Mouse (Mus musculus) intestine, embryonic 14.5 days (tissue): ENCODE data around the gene Eif4b. TPM values are rescaled to one million over a fixed set of nuclear protein-coding genes. Genes with fewer than 3 reads are reported as not detected.

Experiments
- ATAC-seq: fragments of 200-750 bp; cut with Nextera tagmentation; replicated peaks from 2 replicates; pipeline ENCODE4 v1.8.0; 2017; ENCODE audit warnings: low read depth, moderate number of reproducible peaks, moderate TSS enrichment, moderate library complexity; ENCODE audit not compliant: low FRiP score, low TSS enrichment
- DNase-seq: peaks from one replicate; pipeline ENCODE4 v3.0.0-alpha.2; 2018; ENCODE audit warnings: low spot score
- H3K27ac ChIP-seq: fragments of 300-500 bp; sonication (generic); 2 replicates; pipeline ENCODE4 v1.5.1; 2014; ENCODE audit warnings: low read depth, mild to moderate bottlenecking, control low read depth
- H3K27me3 ChIP-seq: fragments of 300-500 bp; sonication (generic); replicated peaks from 2 replicates; pipeline ENCODE4 v1.6.1; 2014; ENCODE audit warnings: low read length, control low read depth; ENCODE audit not compliant: control insufficient read depth, insufficient read depth
- H3K36me3 ChIP-seq: fragments of 300-500 bp; sonication (generic); 2 replicates; pipeline ENCODE4 v1.6.1; 2014; ENCODE audit warnings: low read length, control low read depth; ENCODE audit not compliant: control insufficient read depth, insufficient read depth
- H3K4me1 ChIP-seq: fragments of 300-500 bp; sonication (generic); replicated peaks from 2 replicates; pipeline ENCODE4 v1.6.1; 2014; ENCODE audit warnings: low read length, control low read depth, mixed read lengths; ENCODE audit not compliant: control insufficient read depth, insufficient read depth
- H3K4me2 ChIP-seq: fragments of 300-500 bp; sonication (generic); 2 replicates; pipeline ENCODE4 v1.6.1; 2014; ENCODE audit warnings: low read length
- H3K4me3 ChIP-seq: fragments of 300-500 bp; sonication (generic); 2 replicates; pipeline ENCODE4 v1.5.1; 2014; ENCODE audit warnings: low read depth, low read length, control low read depth, mixed read lengths
- H3K9ac ChIP-seq: fragments of 300-500 bp; sonication (generic); 2 replicates; pipeline ENCODE4 v1.6.1; 2014; ENCODE audit warnings: mild to moderate bottlenecking, low read length
- H3K9me3 ChIP-seq: fragments of 300-500 bp; sonication (generic); 2 replicates; pipeline ENCODE4 v1.6.1; 2016; ENCODE audit warnings: low read length, control low read depth; ENCODE audit not compliant: control insufficient read depth
- WGBS: fragments of 180-500 bp; shearing (Covaris S2); extraction: QIAGEN DNeasy Blood & Tissue Kit; methylation state at CpG from one replicate; pipeline ENCODE4 v1.1.7; 2014; 5-methylcytosine and 5-hydroxymethylcytosine counted together
- polyA plus RNA-seq: library from polyadenylated mRNA; unstranded; fragments of >200 nt; fragmentation: Nextera tagmentation; extraction: Ambion mirVana; gene quantifications from 2 replicates; pipeline ENCODE4 v1.2.1, GENCODE M21; 2014

Gene Eif4b
- polyA plus RNA-seq, 1 experiment from 2014 or later: 141 TPM

DNA sequence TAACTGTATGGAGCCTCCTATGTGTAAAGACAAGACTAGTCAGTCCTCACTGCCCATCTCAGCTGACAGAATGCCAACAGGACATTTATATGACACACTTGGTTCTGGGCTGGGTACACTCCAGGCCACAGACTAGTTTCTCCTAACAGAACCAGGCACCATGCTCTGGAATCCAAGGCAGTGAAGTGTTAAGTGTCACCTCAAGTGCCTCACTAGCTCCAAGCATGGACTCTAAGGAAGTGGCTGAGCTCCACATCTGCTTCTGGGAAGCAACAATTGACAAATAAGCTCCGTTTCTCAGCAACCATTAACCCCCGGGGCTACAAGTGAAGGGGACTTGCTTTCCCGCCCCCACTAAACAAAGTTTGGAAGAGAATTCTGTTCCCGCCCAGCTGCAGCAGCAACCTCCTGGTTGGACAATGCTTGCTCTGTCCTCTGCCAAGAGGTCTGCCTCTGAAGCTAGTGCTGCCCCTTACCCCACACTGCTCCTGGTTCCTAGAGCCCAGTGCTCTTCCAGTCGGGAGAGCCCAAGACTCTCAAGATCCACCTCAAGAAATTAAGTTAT is 24.5 kb downstream of the Eif4b start:
- H3K27ac ChIP-seq: no peak overlapping the region
- no peak overlapping the region for H3K9ac ChIP-seq
- DNase-seq (no peak), ATAC-seq (no peak)
- no peaks in the 10 kb centered on the region for H3K27me3 ChIP-seq
- peaks cover 38% of the 10 kb centered on the region for H3K4me1 ChIP-seq
- WGBS: 41% methylated on average over 5 of the region's 5 CpGs
- no peaks in the 10 kb centered on the region for H3K9me3 ChIP-seq
- peaks cover 50% of the 10 kb centered on the region for H3K36me3 ChIP-seq
- H3K4me2 ChIP-seq: no peak overlapping the region
- no peak overlapping the region for H3K4me3 ChIP-seq

- no peak for ATAC-seq
- 34% methylated on average over 5 of the region's 5 CpGs for WGBS
- DNase-seq: no peak
- H3K27me3 ChIP-seq: no peaks in the 10 kb centered on the region
- peak overlapping the region; percentile 54 for H3K4me3 ChIP-seq
- H3K27ac ChIP-seq: peak overlapping the region; percentile 85
- peaks cover 50% of the 10 kb centered on the region for H3K4me1 ChIP-seq
- no peak overlapping the region for H3K9ac ChIP-seq
- peak overlapping the region; percentile 80 for H3K4me2 ChIP-seq
- no peaks in the 10 kb centered on the region for H3K9me3 ChIP-seq
- peaks cover 38% of the 10 kb centered on the region for H3K36me3 ChIP-seq
Observed at GRCm38 (mm10) chr15:102099260-102099659, 25.7 kb downstream of the Eif4b start.

DNA sequence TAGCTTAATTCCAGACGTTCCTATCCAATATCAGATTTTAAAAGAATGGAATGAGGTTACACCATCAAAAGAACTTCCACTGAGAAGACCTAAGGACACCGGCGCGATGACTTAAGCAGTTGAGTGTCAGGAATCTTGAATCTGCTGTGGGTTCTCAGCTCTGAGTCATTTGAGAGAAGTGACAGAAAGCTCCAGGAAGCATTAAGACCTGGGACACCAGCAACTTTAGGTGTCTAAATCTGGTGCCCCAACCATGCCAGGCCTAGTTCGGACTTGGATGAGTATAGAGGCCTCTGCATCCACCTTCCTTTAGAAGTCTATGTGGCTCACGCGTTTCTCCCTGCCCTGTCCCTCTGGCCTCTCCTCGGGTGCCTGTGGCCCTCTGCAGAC is 26.2 kb downstream of the Eif4b start:
- ATAC-seq: no peak
- H3K9me3 ChIP-seq: no peaks in the 10 kb centered on the region
- H3K4me2 ChIP-seq: peak overlapping the region; percentile 80
- H3K9ac ChIP-seq: peak overlapping the region; percentile 62
- DNase-seq: no peak
- no peaks in the 10 kb centered on the region for H3K27me3 ChIP-seq
- peak overlapping the region; percentile 54 for H3K4me3 ChIP-seq
- H3K4me1 ChIP-seq: peaks cover 55% of the 10 kb centered on the region
- 21% methylated on average over 8 of the region's 8 CpGs for WGBS
- peaks cover 33% of the 10 kb centered on the region for H3K36me3 ChIP-seq
- H3K27ac ChIP-seq: peak overlapping the region; percentile 85

GRCm38 (mm10) chr15:102100161-102100981 is 26.8 kb downstream of the Eif4b start, which contains the start of gene Tns2:
Tns2 (plus strand) TSS chr15:102100413.
- Histone ChIP-seq H3K9ac (peak within 1 kb of the TSS; percentile 62), H3K36me3 (peaks cover 27% of the 10 kb centered on the region), H3K4me2 (peak within 1 kb of the TSS; percentile 80), H3K9me3 (no peaks in the 10 kb centered on the region), H3K4me1 (peaks cover 58% of the 10 kb centered on the region), H3K4me3 (peak within 1 kb of the TSS; percentile 54), H3K27me3 (no peaks in the 10 kb centered on the region), H3K27ac (peak within 1 kb of the TSS; percentile 85)
- 1% methylated on average over 59 of the region's 82 CpGs for WGBS
- DNase-seq (peak; percentile 89), ATAC-seq (peak; percentile 64)

- Histone ChIP-seq H3K9me3 (no peaks in the 10 kb centered on the region), H3K27me3 (no peaks in the 10 kb centered on the region), H3K27ac (peak overlapping the region; percentile 85), H3K36me3 (peaks cover 22% of the 10 kb centered on the region), H3K4me3 (peak overlapping the region; percentile 54), H3K4me2 (peak overlapping the region; percentile 80), H3K4me1 (peaks cover 66% of the 10 kb centered on the region), H3K9ac (peak overlapping the region; percentile 62)
- 5% methylated on average over 10 of the region's 10 CpGs for WGBS
- DNase-seq: peak; percentile 74
- ATAC-seq: peak; percentile 50
Observed at GRCm38 (mm10) chr15:102100996-102101671, 27.6 kb downstream of the Eif4b start.

- DNase-seq: peak; percentile 77
Observed at GRCm38 (mm10) chr15:102101672-102102541, 28.3 kb downstream of the Eif4b start.

DNA sequence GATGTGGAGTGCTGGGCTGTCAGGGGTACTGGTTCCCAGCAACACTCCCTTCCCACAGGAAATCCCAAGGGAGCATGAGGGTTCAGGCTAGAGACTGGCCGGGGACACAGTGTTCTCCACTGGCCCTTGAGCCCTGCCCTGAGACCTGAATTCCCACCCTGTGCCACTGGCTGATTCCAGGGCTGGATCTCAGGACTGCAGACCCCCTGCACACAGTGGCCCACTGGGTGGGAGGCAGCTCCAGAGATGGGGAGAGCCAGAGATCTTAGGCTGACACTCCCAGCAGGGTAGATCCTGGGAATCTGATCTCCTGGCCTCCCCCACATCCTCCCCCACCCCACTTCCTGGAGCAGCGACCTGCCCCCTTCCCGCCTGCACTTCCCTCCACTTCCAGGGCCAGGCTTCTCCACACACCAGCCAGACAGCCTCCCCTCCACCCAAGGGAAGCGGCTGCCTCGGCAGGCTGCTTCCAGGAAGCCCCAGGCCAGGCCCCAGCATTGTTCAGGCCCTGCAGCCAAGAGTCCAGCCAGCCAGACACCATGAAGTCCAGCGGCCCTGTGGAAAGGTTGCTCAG is 29.1 kb downstream of the Eif4b start:
- Histone ChIP-seq H3K4me3 (peak overlapping the region; percentile 54), H3K4me1 (peaks cover 70% of the 10 kb centered on the region), H3K9me3 (no peaks in the 10 kb centered on the region), H3K27me3 (no peaks in the 10 kb centered on the region), H3K36me3 (peaks cover 23% of the 10 kb centered on the region), H3K4me2 (peak overlapping the region; percentile 80), H3K27ac (peak overlapping the region; percentile 85), H3K9ac (peak overlapping the region; percentile 59)
- WGBS: 16% methylated on average over 6 of the region's 6 CpGs
- ATAC-seq: no peak; the same call in 1 of the 2 replicates
- no peak for DNase-seq

More at GRCm38 (mm10) chr15:102101672-102102541, 28.3 kb downstream of the Eif4b start:
- no peak; the same call in 1 of the 2 replicates for ATAC-seq
- peak overlapping the region; percentile 85 for H3K27ac ChIP-seq
- peaks cover 70% of the 10 kb centered on the region for H3K4me1 ChIP-seq
- peak overlapping the region; percentile 59 for H3K9ac ChIP-seq
- H3K36me3 ChIP-seq: peaks cover 22% of the 10 kb centered on the region
- H3K4me3 ChIP-seq: peak overlapping the region; percentile 54
- H3K4me2 ChIP-seq: peak overlapping the region; percentile 80
- 25% methylated on average over 11 of the region's 11 CpGs for WGBS
- no peaks in the 10 kb centered on the region for H3K27me3 ChIP-seq
- H3K9me3 ChIP-seq: no peaks in the 10 kb centered on the region
